Mouse (Mus musculus): ENCODE measurements around the gene Esrrg.

DNA sequence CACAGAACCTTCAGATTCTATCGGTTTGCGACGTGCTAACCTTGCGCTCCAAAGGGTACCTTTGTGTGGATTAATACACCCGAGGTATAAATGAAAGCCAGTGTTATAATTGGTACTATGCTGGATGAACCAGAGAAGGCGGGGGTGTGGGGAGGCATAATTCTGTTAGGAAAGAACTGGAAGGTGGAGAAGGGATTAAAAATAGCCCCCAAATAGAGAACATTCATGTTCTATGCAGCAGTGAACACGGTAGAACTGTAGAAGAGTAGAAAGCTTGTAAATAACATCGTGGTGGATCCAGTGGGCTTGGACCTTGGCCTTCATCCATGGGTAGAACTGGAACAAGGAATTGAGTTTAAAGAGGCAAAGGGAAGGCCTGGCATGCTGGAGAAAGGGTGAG lies 40.0 kb downstream of the Esrrg start:
- TF ChIP-seq TAL1 (IDR thresholded peaks at IDR 0.05; ENCODE audit: low read length) (no peak), ZNF384 (IDR thresholded peaks at IDR 0.05; ENCODE audit: low read depth, low read length) (no peak), NRF1 (IDR thresholded peaks at IDR 0.05; ENCODE audit: insufficient read depth, low read depth, low read length, poor library complexity, severe bottlenecking) (no peak), USF1 (IDR thresholded peaks at IDR 0.05; ENCODE audit: low read depth, low read length) (no peak), CTCF (IDR thresholded peaks at IDR 0.05 in 2 of 3, conservative IDR thresholded peaks at IDR 0.05 in 1 of 3; ENCODE audit: control insufficient read depth in 1 of 3, insufficient read depth in 1 of 3, low read depth in 2 of 3, low read length in 3 of 3, poor library complexity in 1 of 3, severe bottlenecking in 1 of 3) (no peak), POLR2AphosphoS5 (IDR thresholded peaks at IDR 0.05; ENCODE audit: borderline replicate concordance, low read depth, low read length) (no peak), MAX (IDR thresholded peaks at IDR 0.05; ENCODE audit: low read length) (no peak), POLR2A (IDR thresholded peaks at IDR 0.05; ENCODE audit: control insufficient read depth in 1 of 2, insufficient read depth in 1 of 2, low read depth in 1 of 2, low read length in 2 of 2, poor library complexity in 1 of 2) (no peak), GABPA (IDR thresholded peaks at IDR 0.05; ENCODE audit: low read depth, low read length) (no peak), SMC3 (IDR thresholded peaks at IDR 0.05; ENCODE audit: low read depth, low read length) (no peak), ZC3H11A (IDR thresholded peaks at IDR 0.05; ENCODE audit: low read depth, low read length) (no peak), NELFE (IDR thresholded peaks at IDR 0.05; ENCODE audit: low read depth, low read length) (no peak), POLR2AphosphoS2 (IDR thresholded peaks at IDR 0.05; ENCODE audit: low read length) (no peak), MXI1 (IDR thresholded peaks at IDR 0.05; ENCODE audit: low read depth, low read length) (no peak)
